Mouse (Mus musculus): ENCODE data around the gene Plxna1. TPM values are rescaled to one million over a fixed set of nuclear protein-coding genes. Genes with fewer than 3 reads are reported as not detected.

The Plxna1 gene
- polyA plus RNA-seq, 1 experiment from 2014 or later, result 31.5 TPM

DNA sequence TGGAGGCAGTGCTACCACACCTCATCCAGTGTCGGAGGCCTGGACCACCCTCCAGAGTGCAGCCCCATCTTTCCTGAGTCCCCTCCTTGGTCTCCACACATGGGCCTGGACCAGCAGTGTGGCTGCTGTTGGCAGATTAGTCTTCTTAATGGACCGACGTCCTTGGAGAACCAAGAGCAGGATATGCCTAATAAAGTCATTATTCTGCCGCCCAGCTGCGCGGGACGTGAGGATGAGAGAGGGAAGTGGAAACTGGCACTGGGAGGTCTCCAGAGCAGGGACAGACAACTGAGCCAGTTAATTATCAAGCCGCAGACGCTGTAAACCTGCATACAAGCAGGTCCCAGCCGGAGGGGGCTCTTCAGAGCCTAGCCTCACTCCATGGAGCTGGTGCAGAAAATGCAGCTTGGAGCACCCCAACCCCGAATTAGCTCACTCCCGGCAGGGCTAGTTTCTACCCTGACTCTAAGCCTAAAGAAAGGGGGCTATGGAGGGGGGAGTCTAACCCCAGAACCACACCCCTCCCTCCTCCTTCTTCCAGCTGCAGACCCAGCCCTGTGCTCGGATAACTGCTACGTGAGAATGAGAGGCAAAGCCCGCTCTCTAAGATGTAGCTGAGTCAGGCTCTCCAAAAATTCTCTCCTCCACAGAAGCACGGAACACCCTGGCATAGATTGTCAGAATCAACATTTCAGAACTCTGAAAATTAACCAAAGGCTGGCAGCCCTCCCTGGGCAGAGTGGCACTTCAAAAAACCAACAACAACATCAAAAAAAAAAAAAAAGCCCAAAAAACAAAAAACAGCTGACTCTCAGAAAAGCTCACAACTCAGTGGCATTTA is 80.7 kb downstream of the Plxna1 start:
- WGBS, result 11% methylated on average over 16 of the region's 16 CpGs

DNA sequence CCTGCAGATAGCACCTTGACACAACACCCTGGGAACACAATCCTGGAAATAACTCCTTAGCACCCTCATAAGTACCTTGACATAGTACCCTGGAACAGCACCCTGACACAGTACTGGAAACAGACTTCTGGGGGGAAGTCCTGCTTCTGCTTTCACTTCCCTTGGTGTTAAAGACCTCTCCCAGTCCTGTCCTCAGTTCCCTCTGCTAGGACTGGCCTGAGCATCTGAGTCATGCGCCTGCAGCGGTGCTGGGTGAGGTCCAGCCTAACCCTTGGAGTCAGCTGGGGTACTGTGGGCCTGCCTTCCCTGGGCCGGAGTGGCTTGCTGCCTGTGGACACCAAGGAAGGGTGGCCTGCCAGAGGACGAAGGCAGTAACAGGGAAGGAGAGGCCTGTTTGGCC is 81.9 kb downstream of the Plxna1 start:
- peaks cover 6% of the 10 kb centered on the region; the same call in 1 of the 2 replicates for H3K9me3 ChIP-seq
- no peak for ATAC-seq (ENCODE audit: insufficient number of reproducible peaks, insufficient read depth, low FRiP score, low TSS enrichment, low read depth)
- no peaks in the 10 kb centered on the region for H3K36me3 ChIP-seq
- H3K4me2 ChIP-seq, result no peak overlapping the region
- H3K27me3 ChIP-seq, result peaks cover 12% of the 10 kb centered on the region
- no peak overlapping the region for H3K9ac ChIP-seq (replicated peaks)
- H3K4me3 ChIP-seq (replicated peaks), result no peak overlapping the region
- no peak overlapping the region for H3K27ac ChIP-seq
- H3K4me1 ChIP-seq (replicated peaks), result peaks cover 12% of the 10 kb centered on the region; the same call in 1 of the 2 replicates
- 88% methylated on average over 4 of the region's 4 CpGs for WGBS

More for the DNA sequence above, 80.7 kb downstream of the Plxna1 start:
- H3K27me3 ChIP-seq, result peaks cover 12% of the 10 kb centered on the region
- ATAC-seq (ENCODE audit: insufficient number of reproducible peaks, insufficient read depth, low FRiP score, low TSS enrichment, low read depth), result no peak
- H3K4me2 ChIP-seq, result peak overlapping the region; percentile 31
- no peak overlapping the region for H3K9ac ChIP-seq (replicated peaks)
- H3K36me3 ChIP-seq, result no peaks in the 10 kb centered on the region
- no peak overlapping the region for H3K27ac ChIP-seq
- H3K4me3 ChIP-seq (replicated peaks), result no peak overlapping the region
- H3K9me3 ChIP-seq, result peaks cover 6% of the 10 kb centered on the region; the same call in 1 of the 2 replicates
- H3K4me1 ChIP-seq (replicated peaks), result peaks cover 20% of the 10 kb centered on the region

DNA sequence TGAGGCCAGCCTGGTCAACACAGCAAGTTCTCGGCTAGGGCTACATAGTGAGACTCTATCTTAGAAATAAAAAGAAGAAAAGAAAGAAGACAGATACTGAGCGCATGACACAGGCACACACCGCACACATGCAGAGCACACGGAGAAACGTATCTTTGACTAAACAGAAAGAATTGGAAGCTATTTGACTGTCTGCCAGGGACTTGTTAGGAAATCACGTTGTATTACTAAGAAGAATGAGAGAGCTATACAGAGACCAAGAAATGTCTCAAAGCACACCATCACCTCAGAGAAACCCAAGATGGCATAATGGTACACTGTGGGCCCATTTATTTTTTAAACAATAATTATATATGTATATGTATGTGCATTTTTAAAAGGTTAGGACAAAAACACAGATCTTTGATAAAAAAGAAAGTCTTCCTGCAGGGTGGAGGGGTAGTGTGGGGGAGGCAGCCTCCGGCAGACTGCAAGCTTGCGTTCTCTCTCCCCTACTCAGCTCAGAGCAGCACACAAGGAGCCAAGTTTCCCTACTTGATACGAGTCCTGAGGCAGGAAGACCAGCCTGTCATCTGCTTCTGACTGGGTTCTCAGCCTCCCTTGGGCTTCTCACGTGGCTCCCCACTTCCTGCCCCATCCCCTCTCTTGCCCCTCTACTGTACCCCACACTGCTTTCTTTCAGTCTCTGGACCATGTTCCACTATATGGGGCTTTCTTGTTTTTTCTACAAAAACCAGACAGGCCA is 90.5 kb downstream of the Plxna1 start:
- Histone ChIP-seq H3K9me3 (no peaks in the 10 kb centered on the region), H3K4me1 (replicated peaks) (peaks cover 11% of the 10 kb centered on the region), H3K4me3 (replicated peaks) (no peak overlapping the region), H3K36me3 (no peaks in the 10 kb centered on the region), H3K27ac (no peak overlapping the region), H3K4me2 (no peak overlapping the region), H3K9ac (replicated peaks) (peak overlapping the region; percentile 2; the same call in 1 of the 2 replicates), H3K27me3 (no peaks in the 10 kb centered on the region)
- ATAC-seq (ENCODE audit: insufficient number of reproducible peaks, insufficient read depth, low FRiP score, low TSS enrichment, low read depth), result no peak
- WGBS, result 76% methylated on average over 10 of the region's 10 CpGs

DNA sequence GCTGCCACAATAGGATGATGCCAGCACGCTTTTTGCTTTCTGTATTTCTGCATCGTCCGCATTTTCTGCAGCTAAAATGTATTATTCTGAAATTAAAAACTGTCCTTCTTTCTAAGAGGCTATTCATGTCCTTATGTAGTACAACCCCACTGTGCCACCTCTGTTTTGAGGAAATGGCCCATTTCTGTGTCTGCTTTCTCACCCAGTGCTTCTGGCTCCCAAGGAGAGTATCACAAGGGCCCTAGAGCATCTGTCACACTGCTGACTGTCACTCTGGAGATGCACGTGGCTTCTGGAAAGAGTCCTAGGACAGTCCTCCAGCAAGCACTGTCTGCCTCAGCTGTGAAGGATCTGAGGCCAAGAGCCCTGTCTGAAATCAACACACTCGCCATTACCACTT is 95.2 kb downstream of the Plxna1 start:
- 82% methylated on average over 5 of the region's 5 CpGs for WGBS
- H3K36me3 ChIP-seq, result no peaks in the 10 kb centered on the region
- H3K27ac ChIP-seq, result no peak overlapping the region
- no peak overlapping the region for H3K4me2 ChIP-seq
- no peaks in the 10 kb centered on the region for H3K9me3 ChIP-seq
- no peak overlapping the region for H3K4me3 ChIP-seq (replicated peaks)
- H3K27me3 ChIP-seq, result no peaks in the 10 kb centered on the region
- H3K9ac ChIP-seq (replicated peaks), result no peak overlapping the region
- H3K4me1 ChIP-seq (replicated peaks), result peaks cover 6% of the 10 kb centered on the region
- no peak for ATAC-seq (ENCODE audit: insufficient number of reproducible peaks, insufficient read depth, low FRiP score, low TSS enrichment, low read depth)

Other genes with a start within 250 kb of the Plxna1 start
- gene Chchd6, start 233.0 kb upstream of the Plxna1 start, polyA plus RNA-seq (2016; fragmentation: Nextera tagmentation; extraction: Ambion mirVana), result 53.9 and 54.8 TPM in 2 replicates